Mouse (Mus musculus) neural tube, embryonic 10.5 days (tissue): ENCODE results near the gene Zbtb24.

Experiments used
- DNase-seq: peaks from one replicate; pipeline ENCODE4 v3.0.0-alpha.2; 2017; ENCODE audit warnings: low spot score; ENCODE audit errors: extremely low spot score

Gene Zbtb24

DNA sequence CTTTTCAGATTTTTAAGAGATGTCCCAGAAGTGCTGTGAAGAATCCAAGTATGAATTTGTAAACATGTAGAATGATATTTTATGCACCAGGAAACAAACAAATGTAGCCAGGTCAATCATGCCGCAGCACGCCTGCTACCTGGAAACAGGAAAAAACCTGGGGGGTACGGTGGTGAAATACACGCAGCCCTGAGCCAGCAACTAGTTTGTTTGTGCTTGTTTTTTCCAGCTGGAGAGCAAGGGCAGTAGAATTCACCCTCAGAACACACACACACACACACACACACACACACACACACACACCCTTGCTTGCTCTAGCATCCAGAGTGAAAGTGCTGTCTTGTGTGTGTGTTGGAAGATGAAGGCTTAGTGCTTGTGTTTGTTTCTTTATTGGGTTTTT lies 40.9 kb downstream of the Zbtb24 start:
- DNase-seq: peak; percentile 18

DNA sequence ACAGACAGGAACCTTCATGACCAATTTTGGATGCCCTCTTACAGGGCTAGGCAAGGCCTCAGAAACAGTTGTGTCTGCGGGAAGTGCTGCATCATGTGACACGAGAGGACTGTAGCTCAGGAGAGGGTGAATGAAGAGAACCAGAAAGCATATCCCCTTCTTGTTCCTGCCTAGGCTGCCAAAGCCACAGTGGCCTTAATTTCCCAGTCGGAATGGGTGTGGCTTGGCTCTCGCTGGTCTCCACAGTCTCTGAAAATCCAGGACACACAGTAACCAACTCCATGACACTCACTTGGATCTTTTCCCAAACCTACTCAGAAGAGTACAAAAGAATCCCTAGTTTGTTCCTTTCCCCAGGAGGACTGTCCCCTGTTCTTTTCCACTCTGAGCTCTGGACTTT lies 50.8 kb downstream of the Zbtb24 start:
- DNase-seq: no peak

DNA sequence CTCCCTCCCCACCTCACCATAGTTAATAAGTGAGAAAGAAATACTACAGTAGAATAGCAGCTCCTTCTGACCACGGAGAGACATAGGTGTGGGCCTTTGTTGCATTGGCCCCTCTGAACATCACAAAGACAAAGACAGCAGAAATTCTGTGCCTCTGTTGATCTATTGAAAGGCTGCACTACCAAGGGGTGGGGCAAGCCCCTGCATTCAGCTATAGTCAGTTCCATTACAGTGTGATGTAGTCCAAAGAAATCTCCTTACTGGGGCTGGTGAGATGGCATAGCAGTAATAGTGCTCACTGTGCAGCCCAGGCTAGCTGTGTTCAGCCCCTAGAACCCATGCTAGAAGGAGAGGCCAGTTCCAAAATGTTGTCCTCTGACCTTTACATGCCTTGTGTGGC lies 54.8 kb downstream of the Zbtb24 start:
- DNase-seq: no peak

DNA sequence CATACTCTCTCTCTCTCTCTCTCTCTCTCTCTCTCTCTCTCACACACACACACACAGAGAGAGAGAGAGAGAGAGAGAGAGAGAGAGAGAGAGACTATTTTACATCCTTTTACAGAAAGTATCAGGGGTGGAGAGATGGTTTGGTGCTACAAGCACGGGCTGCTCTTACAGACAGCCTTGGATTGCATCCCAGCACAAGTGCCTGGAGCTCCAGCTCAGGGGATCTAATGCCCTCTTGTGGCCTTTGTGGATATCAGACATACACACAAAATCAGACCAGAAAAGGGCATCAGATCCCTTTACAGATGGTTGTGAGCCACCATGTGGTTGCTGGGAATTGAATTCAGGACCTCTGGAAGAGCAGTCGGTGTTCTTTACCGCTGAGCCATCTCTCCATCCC lies 55.3 kb downstream of the Zbtb24 start:
- peak; percentile 48 for DNase-seq

DNA sequence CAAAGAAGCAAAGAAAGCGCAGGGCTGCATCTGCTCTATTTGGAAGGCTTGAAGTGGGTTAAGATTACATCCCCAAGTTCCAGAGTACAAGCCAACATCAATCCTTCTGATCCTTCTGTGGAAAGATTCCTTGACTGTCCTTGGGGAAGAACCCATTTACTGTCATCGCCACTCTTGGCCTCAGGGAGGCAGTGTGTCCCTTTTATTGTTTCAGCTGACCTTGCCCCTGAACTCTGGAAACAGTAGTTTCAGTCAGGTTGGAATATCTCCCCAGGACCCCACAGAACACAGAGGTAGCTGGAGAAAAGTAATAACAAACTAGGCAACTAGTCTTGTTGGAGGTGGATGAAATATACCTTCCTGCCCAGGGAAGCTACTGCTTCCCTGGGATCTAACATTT lies 59.0 kb downstream of the Zbtb24 start:
- DNase-seq: peak; percentile 20

DNA sequence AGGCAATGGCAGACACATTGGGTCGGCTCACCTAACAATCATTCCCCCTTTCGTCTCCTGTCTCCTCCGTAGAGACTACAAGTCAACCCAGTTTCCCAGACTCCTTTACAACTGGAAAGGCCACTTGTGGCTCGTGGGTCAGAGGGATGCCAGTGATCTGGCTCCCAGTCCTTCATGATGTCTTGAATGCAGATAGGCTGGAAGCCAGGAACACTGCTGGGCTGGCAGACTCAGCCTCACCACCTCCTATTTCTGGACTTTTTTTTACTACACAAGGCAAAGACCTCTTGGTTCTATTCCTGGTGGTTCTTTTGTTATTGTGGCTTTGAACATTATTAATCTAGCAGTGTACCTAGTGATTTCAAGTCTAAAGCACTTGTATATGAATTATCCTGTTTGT lies 64.1 kb downstream of the Zbtb24 start:
- no peak for DNase-seq

DNA sequence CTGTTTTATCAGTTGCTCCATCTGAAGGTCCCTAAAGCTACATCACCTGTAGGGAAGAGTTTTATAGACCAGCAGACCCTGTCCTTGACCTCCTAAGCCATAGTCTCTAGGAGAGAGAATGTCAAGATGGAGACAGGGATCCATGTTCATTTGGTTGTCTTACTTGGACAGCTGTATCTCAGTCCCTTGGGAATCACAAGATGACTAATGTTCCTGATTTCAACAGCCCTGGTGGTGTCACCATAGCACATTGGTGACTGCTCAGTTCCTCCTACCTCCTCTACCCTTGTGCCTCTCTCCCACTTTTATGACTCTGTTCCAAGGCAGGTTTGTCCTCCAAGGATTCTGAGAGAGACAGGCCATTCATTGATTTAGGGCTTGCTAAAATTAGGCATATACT lies 64.7 kb downstream of the Zbtb24 start:
- DNase-seq: no peak
